Mouse (Mus musculus) right cerebral cortex, adult 2 months (tissue): ENCODE measurements around the gene Mitd1.
A peak's percentile ranks its signal among the peaks of the same experiment; 100 is the strongest.

Source experiments
- DNase-seq, 2 experiments: peaks; one replicate each; pipeline ENCODE4 v3.0.0; 2021 to 2022; ENCODE audit warnings: low spot score in 2 of 2

The Mitd1 gene

GRCm38 (mm10) chr1:37890025-37890652 lies at the start of gene Mitd1, which contains the start of gene Mrpl30:
Mitd1 (minus strand) TSS chr1:37890411.
Mrpl30 (plus strand) TSS chr1:37890477.
- DNase-seq = peak; percentile 91 to 95

- no peak for DNase-seq
Measured at GRCm38 (mm10) chr1:37931806-37932205, 41.6 kb upstream of the Mitd1 start.

- no peak for DNase-seq
Measured at GRCm38 (mm10) chr1:37925971-37926370, 35.8 kb upstream of the Mitd1 start.

GRCm38 (mm10) chr1:37922536-37922935 lies 32.3 kb upstream of the Mitd1 start:
- DNase-seq = no peak

- no peak for DNase-seq
Measured at GRCm38 (mm10) chr1:37918096-37918495, 27.9 kb upstream of the Mitd1 start.

GRCm38 (mm10) chr1:37917666-37918065 lies 27.5 kb upstream of the Mitd1 start:
- DNase-seq = no peak

GRCm38 (mm10) chr1:37916393-37916792 lies 26.2 kb upstream of the Mitd1 start, which contains the start of gene Lyg2:
Lyg2 (minus strand) TSS chr1:37916493.
- DNase-seq = no peak

GRCm38 (mm10) chr1:37912751-37913150 lies 22.5 kb upstream of the Mitd1 start:
- no peak for DNase-seq

GRCm38 (mm10) chr1:37903178-37903577 lies 13.0 kb upstream of the Mitd1 start:
- DNase-seq = peak; percentile 22 to 31

- no peak for DNase-seq
Measured at GRCm38 (mm10) chr1:37900288-37900687, 10.1 kb upstream of the Mitd1 start.

- no peak for DNase-seq
Measured at GRCm38 (mm10) chr1:37899816-37900215, 9.6 kb upstream of the Mitd1 start.

GRCm38 (mm10) chr1:37894606-37895005 lies 4.4 kb upstream of the Mitd1 start:
- DNase-seq = no peak

- DNase-seq = no peak
Measured at GRCm38 (mm10) chr1:37891400-37891799, 1.2 kb upstream of the Mitd1 start.

GRCm38 (mm10) chr1:37889206-37889605 lies 1.0 kb downstream of the Mitd1 start:
- no peak for DNase-seq

- DNase-seq = no peak
Measured at GRCm38 (mm10) chr1:37884451-37884850, 5.8 kb downstream of the Mitd1 start.

- DNase-seq = no peak
Measured at GRCm38 (mm10) chr1:37883411-37883810, 6.8 kb downstream of the Mitd1 start.

GRCm38 (mm10) chr1:37877736-37878460 lies 12.3 kb downstream of the Mitd1 start:
- DNase-seq = no peak

GRCm38 (mm10) chr1:37873157-37873556 lies 17.1 kb downstream of the Mitd1 start:
- DNase-seq = no peak

GRCm38 (mm10) chr1:37872131-37873067 lies 17.8 kb downstream of the Mitd1 start:
- DNase-seq = peak; percentile 78

GRCm38 (mm10) chr1:37871704-37872103 lies 18.5 kb downstream of the Mitd1 start, which contains the start of gene Lipt1:
Lipt1 (plus strand) TSS chr1:37871738.
- peak; percentile 27 to 46 for DNase-seq

GRCm38 (mm10) chr1:37869362-37869761 lies 20.8 kb downstream of the Mitd1 start:
- no peak for DNase-seq

- DNase-seq = no peak
Measured at GRCm38 (mm10) chr1:37868640-37869039, 21.6 kb downstream of the Mitd1 start.
